Mouse (Mus musculus) cerebellum, adult 2 months (tissue): ENCODE measurements at regions not wholly inside any gene's neighbourhood (a gene's known extent, or its start where the extent isn't known, plus 50 kb on each side); places are given as distances from the start of the nearest gene placed in this dataset.

Source experiments
- CTCF ChIP-seq: fragments of 200-500 bp; IDR thresholded peaks from 2 replicates; pipeline ENCODE4 v1.5.1; 2011; ENCODE audit warnings: low read depth, mild to moderate bottlenecking, control low read depth, low read length, moderate library complexity, borderline replicate concordance; ENCODE audit not compliant: insufficient read depth
- POLR2A ChIP-seq: fragments of 200-500 bp; IDR thresholded peaks from 2 replicates; pipeline ENCODE4 v1.6.1; 2011; ENCODE audit warnings: low read length, control low read depth, borderline replicate concordance; ENCODE audit not compliant: insufficient read depth

DNA sequence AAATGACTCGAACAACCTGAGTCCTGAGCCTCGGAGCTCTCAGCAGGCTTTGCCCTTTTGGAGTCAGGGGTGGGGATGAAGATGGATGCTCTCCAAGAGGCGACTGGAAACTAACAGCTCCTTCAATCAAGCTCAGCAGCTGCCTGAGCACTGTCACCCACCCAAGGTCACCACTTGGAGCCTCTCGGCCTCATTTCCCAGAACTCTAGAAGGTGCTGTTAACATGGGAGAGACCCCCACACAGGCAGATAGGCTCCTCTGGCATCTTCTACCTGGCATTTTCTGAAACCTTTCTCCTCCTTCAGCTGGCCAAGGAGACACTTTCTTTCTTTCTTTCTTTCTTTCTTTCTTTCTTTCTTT is 67.0 kb upstream of the Noct start:
- TF ChIP-seq CTCF (no peak), POLR2A (no peak)
